Mouse (Mus musculus) heart, adult 2 months (tissue): ENCODE data around the gene Tax1bp3. TPM values are rescaled to one million over a fixed set of nuclear protein-coding genes. Genes with fewer than 3 reads are reported as not detected.
A peak's percentile ranks its signal among the peaks of the same experiment; 100 is the strongest.

ENCODE experiments used
- DNase-seq, 2 experiments: peaks; one replicate each; pipeline ENCODE4 v3.0.0; 2021
- H3K27ac ChIP-seq: fragments of 200-600 bp; 2 replicates; pipeline ENCODE4 v1.8.1; 2022
- H3K27me3 ChIP-seq: fragments of 200-500 bp; 2 replicates; pipeline ENCODE4 v1.6.1; 2012; ENCODE audit warnings: mild to moderate bottlenecking, low read length, inconsistent platforms, mixed read lengths; ENCODE audit not compliant: control insufficient read depth, insufficient read depth
- H3K36me3 ChIP-seq: fragments of 200-500 bp; 2 replicates; pipeline ENCODE4 v1.6.1; 2012; ENCODE audit warnings: low read length, inconsistent platforms; ENCODE audit not compliant: control insufficient read depth, insufficient read depth
- H3K4me1 ChIP-seq: fragments of 200-500 bp; 2 replicates; pipeline ENCODE4 v1.6.1; 2011; ENCODE audit warnings: low read length; ENCODE audit not compliant: control insufficient read depth, insufficient read depth
- H3K4me3 ChIP-seq: fragments of 200-600 bp; 2 replicates; pipeline ENCODE4 v1.8.1; 2022
- H3K79me2 ChIP-seq: fragments of 200-500 bp; replicated peaks from 2 replicates; pipeline ENCODE4 v1.6.1; 2012; ENCODE audit warnings: mild to moderate bottlenecking, inconsistent platforms, low read length, moderate library complexity, mixed read lengths; ENCODE audit not compliant: control insufficient read depth, insufficient read depth
- H3K9ac ChIP-seq: fragments of 200-500 bp; 2 replicates; pipeline ENCODE4 v1.6.1; 2012; ENCODE audit warnings: low read depth, mild to moderate bottlenecking, control low read depth, inconsistent platforms, low read length, mixed read lengths
- CTCF ChIP-seq: fragments of 200-600 bp; IDR thresholded peaks from 2 replicates; pipeline ENCODE4 v1.8.1; 2022; ENCODE audit warnings: antibody characterized with exemption, mild to moderate bottlenecking, moderate library complexity
- EP300 ChIP-seq: fragments of 200-500 bp; IDR thresholded peaks from 2 replicates; pipeline ENCODE4 v1.6.1; 2011; ENCODE audit warnings: low read depth, low read length, control low read depth; ENCODE audit not compliant: insufficient read depth
- POLR2A ChIP-seq: fragments of 200-500 bp; IDR thresholded peaks from 2 replicates; pipeline ENCODE4 v1.6.1; 2011; ENCODE audit warnings: mild to moderate bottlenecking, low read depth, low read length, control low read depth; ENCODE audit not compliant: insufficient read depth
- WGBS: fragments of 180-500 bp; shearing (Covaris S2); methylation state at CpG from one replicate; pipeline ENCODE4 v1.1.7; 2018; 5-methylcytosine and 5-hydroxymethylcytosine counted together
- intact Hi-C: fragments of 180-260 bp; cut with DNase I; formaldehyde crosslinking; loops from one replicate; pipeline ENCODE4 v1.15.1; 2025
- polyA plus RNA-seq: library from polyadenylated mRNA; depleted of rRNA; stranded (reverse); fragments of >200 nt; gene quantifications from 2 replicates; pipeline ENCODE4 v1.2.3, GENCODE M21; 2012
- total RNA-seq, 2 experiments: library from RNA; stranded (reverse); gene quantifications; 2 replicates each; pipeline ENCODE4 v1.2.3; 2021

The Tax1bp3 gene
- total and polyA plus RNA-seq, 3 experiments = 45.0 to 60.4 (median 48.5) TPM

GRCm38 (mm10) chr11:73205194-73205593 lies 28.3 kb downstream of the Tax1bp3 start:
- intact Hi-C loops = no loop called here
- Histone ChIP-seq H3K79me2 (no peaks in the 10 kb centered on the region), H3K4me1 (peaks cover 4% of the 10 kb centered on the region), H3K27ac (no peak overlapping the region), H3K4me3 (no peak overlapping the region), H3K27me3 (no peaks in the 10 kb centered on the region), H3K9ac (no peak overlapping the region), H3K36me3 (no peaks in the 10 kb centered on the region)
- WGBS = 58% methylated on average over 7 of the region's 7 CpGs
- no peak for DNase-seq
- TF ChIP-seq POLR2A (no peak), EP300 (no peak), CTCF (no peak)

GRCm38 (mm10) chr11:73207621-73208020 lies 30.7 kb downstream of the Tax1bp3 start:
- no peaks in the 10 kb centered on the region for H3K4me1 ChIP-seq
- H3K27ac ChIP-seq = no peak overlapping the region
- 74% methylated on average over 2 of the region's 2 CpGs for WGBS
- peak; percentile 48 for TF ChIP-seq CTCF
- no peak for TF ChIP-seq EP300
- intact Hi-C loops = no loop called here
- H3K79me2 ChIP-seq = no peaks in the 10 kb centered on the region
- DNase-seq = no peak
- no peaks in the 10 kb centered on the region for H3K27me3 ChIP-seq
- no peak overlapping the region for H3K9ac ChIP-seq
- no peaks in the 10 kb centered on the region for H3K36me3 ChIP-seq
- H3K4me3 ChIP-seq = no peak overlapping the region

- H3K36me3 ChIP-seq = no peaks in the 10 kb centered on the region
- H3K27me3 ChIP-seq = no peaks in the 10 kb centered on the region
- TF ChIP-seq EP300 (no peak), CTCF (no peak), POLR2A (no peak)
- no peaks in the 10 kb centered on the region for H3K4me1 ChIP-seq
- DNase-seq = no peak
- no peak overlapping the region for H3K4me3 ChIP-seq
- no peak overlapping the region for H3K9ac ChIP-seq
- intact Hi-C loops = no loop called here
- 63% methylated on average over 3 of the region's 3 CpGs for WGBS
- H3K79me2 ChIP-seq = no peaks in the 10 kb centered on the region
- H3K27ac ChIP-seq = no peak overlapping the region
Observed at GRCm38 (mm10) chr11:73213956-73214355, 37.1 kb downstream of the Tax1bp3 start.

GRCm38 (mm10) chr11:73219671-73220070 lies 42.8 kb downstream of the Tax1bp3 start:
- no peak for TF ChIP-seq POLR2A
- TF ChIP-seq CTCF = peak; percentile 45
- TF ChIP-seq EP300 = no peak
- no peaks in the 10 kb centered on the region for H3K36me3 ChIP-seq
- 56% methylated on average over 2 of the region's 2 CpGs for WGBS
- H3K27ac ChIP-seq = no peak overlapping the region
- H3K4me1 ChIP-seq = no peaks in the 10 kb centered on the region
- no peak for DNase-seq
- intact Hi-C loops = loop anchor here (5.0 kb wide), 1 partner anchor 63 kb away; no protein-coding TSS in a partner anchor
- no peaks in the 10 kb centered on the region for H3K79me2 ChIP-seq
- H3K27me3 ChIP-seq = no peaks in the 10 kb centered on the region
- H3K9ac ChIP-seq = no peak overlapping the region
- no peak overlapping the region for H3K4me3 ChIP-seq

GRCm38 (mm10) chr11:73220651-73221050 lies 43.8 kb downstream of the Tax1bp3 start:
- intact Hi-C loops = loop anchor here (5.0 kb wide), 1 partner anchor 62 kb away; no protein-coding TSS in a partner anchor

GRCm38 (mm10) chr11:73222846-73223245 lies 46.0 kb downstream of the Tax1bp3 start:
- H3K4me3 ChIP-seq = no peak overlapping the region
- WGBS = 28% methylated on average over 5 of the region's 5 CpGs
- H3K4me1 ChIP-seq = no peaks in the 10 kb centered on the region
- TF ChIP-seq POLR2A (no peak), CTCF (no peak), EP300 (no peak)
- H3K79me2 ChIP-seq = no peaks in the 10 kb centered on the region
- intact Hi-C loops = loop anchor here (5.0 kb wide), 1 partner anchor 59 kb away; no protein-coding TSS in a partner anchor
- H3K27me3 ChIP-seq = no peaks in the 10 kb centered on the region
- no peaks in the 10 kb centered on the region for H3K36me3 ChIP-seq
- no peak overlapping the region for H3K9ac ChIP-seq
- no peak for DNase-seq
- H3K27ac ChIP-seq = no peak overlapping the region

More at GRCm38 (mm10) chr11:73220651-73221050, 43.8 kb downstream of the Tax1bp3 start:
- no peak overlapping the region for H3K4me3 ChIP-seq
- H3K27ac ChIP-seq = no peak overlapping the region
- H3K79me2 ChIP-seq = no peaks in the 10 kb centered on the region
- H3K36me3 ChIP-seq = no peaks in the 10 kb centered on the region
- no peak for DNase-seq
- no peaks in the 10 kb centered on the region for H3K27me3 ChIP-seq
- no peak for TF ChIP-seq POLR2A
- TF ChIP-seq EP300 = no peak
- TF ChIP-seq CTCF = no peak
- no peaks in the 10 kb centered on the region for H3K4me1 ChIP-seq
- H3K9ac ChIP-seq = no peak overlapping the region
- 82% methylated on average over 1 of the region's 1 CpGs for WGBS

GRCm38 (mm10) chr11:73223966-73224365 lies 47.1 kb downstream of the Tax1bp3 start:
- 63% methylated on average over 2 of the region's 2 CpGs for WGBS
- no peak overlapping the region for H3K27ac ChIP-seq
- H3K9ac ChIP-seq = no peak overlapping the region
- H3K79me2 ChIP-seq = no peaks in the 10 kb centered on the region
- no peaks in the 10 kb centered on the region for H3K27me3 ChIP-seq
- intact Hi-C loops = loop anchor here (5.0 kb wide), 1 partner anchor 58 kb away; no protein-coding TSS in a partner anchor
- peak in 1 of 2 experiments; percentile 24 for DNase-seq
- no peak overlapping the region for H3K4me3 ChIP-seq
- H3K4me1 ChIP-seq = no peaks in the 10 kb centered on the region
- H3K36me3 ChIP-seq = no peaks in the 10 kb centered on the region
- no peak for TF ChIP-seq EP300
- TF ChIP-seq CTCF = peak; percentile 71
- no peak for TF ChIP-seq POLR2A
